Mouse (Mus musculus) forebrain, embryonic 11.5 days (tissue): Measurements from ENCODE around the gene Pqlc3. TPM values are rescaled to one million over a fixed set of nuclear protein-coding genes. Genes with fewer than 3 reads are reported as not detected.

Experiments
- ATAC-seq: fragments of 200-750 bp; cut with Nextera tagmentation; replicated peaks from 2 replicates; pipeline ENCODE4 v1.8.0; 2017; ENCODE audit warnings: moderate TSS enrichment; ENCODE audit not compliant: low FRiP score
- DNase-seq: peaks from one replicate; pipeline ENCODE4 v3.0.0-alpha.2; 2017; ENCODE audit warnings: low spot score
- H3K27ac ChIP-seq: fragments of 300-500 bp; sonication (generic); 2 replicates; pipeline ENCODE4 v1.5.1; 2014; ENCODE audit warnings: low read depth, low read length
- H3K27me3 ChIP-seq: fragments of 300-500 bp; sonication (generic); 2 replicates; pipeline ENCODE4 v1.6.1; 2014; ENCODE audit warnings: mild to moderate bottlenecking, low read length, mixed read lengths; ENCODE audit not compliant: control insufficient read depth, insufficient read depth
- H3K36me3 ChIP-seq: fragments of 300-500 bp; sonication (generic); 2 replicates; pipeline ENCODE4 v1.6.1; 2014; ENCODE audit warnings: mild to moderate bottlenecking, low read length, moderate library complexity, mixed read lengths; ENCODE audit not compliant: control insufficient read depth, insufficient read depth
- H3K4me1 ChIP-seq: fragments of 300-500 bp; sonication (generic); replicated peaks from 2 replicates; pipeline ENCODE4 v1.6.1; 2014; ENCODE audit warnings: low read length, mixed read lengths; ENCODE audit not compliant: control insufficient read depth, insufficient read depth
- H3K4me2 ChIP-seq: fragments of 300-500 bp; sonication (generic); 2 replicates; pipeline ENCODE4 v1.6.1; 2014; ENCODE audit warnings: low read depth, mild to moderate bottlenecking, low read length, moderate library complexity, mixed read lengths; ENCODE audit not compliant: severe bottlenecking
- H3K4me3 ChIP-seq: fragments of 300-500 bp; sonication (generic); 2 replicates; pipeline ENCODE4 v1.5.1; 2014; ENCODE audit warnings: low read depth, low read length
- H3K9ac ChIP-seq: fragments of 300-500 bp; sonication (generic); 2 replicates; pipeline ENCODE4 v1.6.1; 2014; ENCODE audit warnings: low read length
- H3K9me3 ChIP-seq: fragments of 300-500 bp; sonication (generic); 2 replicates; pipeline ENCODE4 v1.6.1; 2016; ENCODE audit warnings: low read length, mixed read lengths; ENCODE audit not compliant: control insufficient read depth
- WGBS: fragments of 180-500 bp; shearing (Covaris S2); extraction: QIAGEN DNeasy Blood & Tissue Kit; methylation state at CpG from one replicate; pipeline ENCODE4 v1.1.7; 2014; 5-methylcytosine and 5-hydroxymethylcytosine counted together
- polyA plus RNA-seq: library from polyadenylated mRNA; unstranded; fragments of >200 nt; fragmentation: Nextera tagmentation; extraction: Ambion mirVana; gene quantifications from 2 replicates; pipeline ENCODE4 v1.2.1, GENCODE M21; 2014

Gene Pqlc3
- polyA plus RNA-seq, 1 experiment from 2014 or later, result 3.5 TPM

- Histone ChIP-seq H3K9ac (no peak overlapping the region), H3K4me3 (no peak overlapping the region), H3K4me1 (no peaks in the 10 kb centered on the region), H3K9me3 (no peaks in the 10 kb centered on the region), H3K4me2 (no peak overlapping the region), H3K36me3 (no peaks in the 10 kb centered on the region), H3K27me3 (peaks cover 9% of the 10 kb centered on the region), H3K27ac (no peak overlapping the region)
- WGBS, result 86% methylated on average over 5 of the region's 5 CpGs
- DNase-seq (no peak), ATAC-seq (no peak)
These were observed 3.9 kb downstream of the Pqlc3 start for GRCm38 (mm10) chr12:16996281-16996680.

- H3K36me3 ChIP-seq, result no peaks in the 10 kb centered on the region
- H3K27me3 ChIP-seq, result peaks cover 4% of the 10 kb centered on the region
- DNase-seq, result no peak
- H3K4me3 ChIP-seq, result no peak overlapping the region
- no peak overlapping the region for H3K27ac ChIP-seq
- no peaks in the 10 kb centered on the region for H3K9me3 ChIP-seq
- H3K9ac ChIP-seq, result no peak overlapping the region
- H3K4me1 ChIP-seq, result no peaks in the 10 kb centered on the region
- WGBS, result 87% methylated on average over 2 of the region's 2 CpGs
- H3K4me2 ChIP-seq, result no peak overlapping the region
- ATAC-seq, result no peak
These were observed 5.9 kb downstream of the Pqlc3 start for GRCm38 (mm10) chr12:16994291-16994690.

DNA sequence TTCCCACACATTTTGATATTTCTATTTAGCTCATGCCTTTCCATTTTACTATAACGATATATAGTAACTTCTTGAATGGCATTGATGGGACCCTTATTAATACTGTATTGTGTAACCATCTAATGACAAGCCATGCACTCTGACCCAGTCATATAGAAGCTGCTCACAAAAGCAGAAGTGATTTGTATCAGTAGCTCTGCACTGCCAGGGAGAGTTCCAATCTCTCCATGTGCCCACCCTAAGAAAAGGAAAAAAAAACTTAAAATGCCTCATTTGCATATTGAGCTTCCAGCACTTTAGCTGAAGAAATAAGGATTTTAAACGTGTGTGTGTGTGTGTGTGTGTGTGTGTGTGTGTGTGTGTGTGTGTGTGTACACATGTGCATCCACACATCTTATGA, 7.9 kb downstream of the Pqlc3 start:
- Histone ChIP-seq H3K9me3 (no peaks in the 10 kb centered on the region), H3K27me3 (no peaks in the 10 kb centered on the region), H3K36me3 (no peaks in the 10 kb centered on the region), H3K4me1 (no peaks in the 10 kb centered on the region), H3K9ac (no peak overlapping the region), H3K4me2 (no peak overlapping the region), H3K27ac (no peak overlapping the region), H3K4me3 (no peak overlapping the region)
- WGBS, result 91% methylated on average over 2 of the region's 2 CpGs
- ATAC-seq (no peak), DNase-seq (no peak)

- no peaks in the 10 kb centered on the region for H3K4me1 ChIP-seq
- H3K4me3 ChIP-seq, result no peak overlapping the region
- H3K27ac ChIP-seq, result no peak overlapping the region
- ATAC-seq (no peak), DNase-seq (no peak)
- H3K36me3 ChIP-seq, result no peaks in the 10 kb centered on the region
- no peaks in the 10 kb centered on the region for H3K9me3 ChIP-seq
- WGBS, result 63% methylated on average over 2 of the region's 2 CpGs
- H3K9ac ChIP-seq, result no peak overlapping the region
- H3K4me2 ChIP-seq, result no peak overlapping the region
- no peaks in the 10 kb centered on the region for H3K27me3 ChIP-seq
These were observed 8.8 kb downstream of the Pqlc3 start for GRCm38 (mm10) chr12:16991376-16991775.

GRCm38 (mm10) chr12:16985778-16986177, 14.4 kb downstream of the Pqlc3 start:
- H3K4me1 ChIP-seq, result no peaks in the 10 kb centered on the region
- WGBS, result 83% methylated on average over 1 of the region's 1 CpGs
- DNase-seq, result no peak
- H3K27ac ChIP-seq, result no peak overlapping the region
- H3K9me3 ChIP-seq, result no peaks in the 10 kb centered on the region
- H3K4me3 ChIP-seq, result no peak overlapping the region
- H3K9ac ChIP-seq, result no peak overlapping the region
- H3K27me3 ChIP-seq, result no peaks in the 10 kb centered on the region
- no peak for ATAC-seq
- H3K4me2 ChIP-seq, result no peak overlapping the region
- H3K36me3 ChIP-seq, result no peaks in the 10 kb centered on the region

- H3K36me3 ChIP-seq, result peaks cover 2% of the 10 kb centered on the region; the same call in 1 of the 2 replicates
- no peak overlapping the region for H3K9ac ChIP-seq
- ATAC-seq, result no peak
- no peaks in the 10 kb centered on the region for H3K27me3 ChIP-seq
- H3K4me3 ChIP-seq, result no peak overlapping the region
- H3K4me1 ChIP-seq, result no peaks in the 10 kb centered on the region
- DNase-seq, result no peak
- H3K4me2 ChIP-seq, result no peak overlapping the region
- no peaks in the 10 kb centered on the region for H3K9me3 ChIP-seq
- no peak overlapping the region for H3K27ac ChIP-seq
These were observed 23.1 kb downstream of the Pqlc3 start for GRCm38 (mm10) chr12:16977120-16977519.

DNA sequence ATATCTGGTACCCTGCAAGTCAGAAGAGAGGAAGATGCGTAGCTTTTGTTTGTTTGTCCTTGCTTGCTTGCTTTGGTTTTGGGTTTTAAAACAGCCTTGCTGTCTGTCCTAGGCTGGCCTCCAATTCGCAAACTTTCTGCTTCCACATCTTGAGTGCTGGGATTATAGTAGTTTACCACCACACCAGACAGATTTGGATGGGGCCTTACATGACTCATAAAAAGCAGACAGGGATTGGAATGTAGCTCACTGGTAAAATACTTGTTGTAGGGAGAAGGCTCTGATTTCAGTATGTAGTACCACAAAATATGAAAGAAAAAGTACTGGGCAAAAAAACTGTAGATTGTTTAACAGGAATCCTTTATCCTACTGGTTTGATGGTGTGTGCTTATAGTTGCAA, 33.4 kb downstream of the Pqlc3 start:
- no peak overlapping the region for H3K4me3 ChIP-seq
- H3K9me3 ChIP-seq, result no peaks in the 10 kb centered on the region
- WGBS, result 96% methylated on average over 2 of the region's 2 CpGs
- ATAC-seq, result no peak
- no peak overlapping the region for H3K9ac ChIP-seq
- no peak overlapping the region for H3K4me2 ChIP-seq
- DNase-seq, result no peak
- no peaks in the 10 kb centered on the region; the same call in 1 of the 2 replicates for H3K36me3 ChIP-seq
- H3K27me3 ChIP-seq, result no peaks in the 10 kb centered on the region
- H3K27ac ChIP-seq, result no peak overlapping the region
- no peaks in the 10 kb centered on the region for H3K4me1 ChIP-seq

DNA sequence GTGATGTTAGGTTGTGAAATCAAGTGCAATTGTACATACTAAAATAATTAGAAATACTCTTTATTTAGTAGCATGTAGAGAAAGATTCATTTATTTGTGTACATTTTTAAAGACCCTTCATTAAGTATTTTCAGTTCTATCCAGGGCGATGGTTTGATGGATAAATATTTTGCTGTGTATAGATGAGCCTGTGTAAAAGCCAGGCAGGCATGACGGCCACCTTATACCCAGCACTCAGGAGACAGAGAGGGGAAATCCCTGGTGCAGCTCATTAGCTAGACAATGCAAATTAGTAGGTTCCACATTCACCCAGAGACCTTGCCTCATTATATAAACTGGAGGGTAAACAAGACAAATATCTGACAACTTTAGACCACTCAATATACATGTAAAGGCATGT, 36.9 kb downstream of the Pqlc3 start:
- Histone ChIP-seq H3K9ac (no peak overlapping the region), H3K27me3 (no peaks in the 10 kb centered on the region), H3K36me3 (peaks cover 9% of the 10 kb centered on the region; the same call in 1 of the 2 replicates), H3K4me2 (no peak overlapping the region), H3K27ac (no peak overlapping the region), H3K4me1 (no peaks in the 10 kb centered on the region), H3K4me3 (no peak overlapping the region), H3K9me3 (no peaks in the 10 kb centered on the region)
- ATAC-seq (no peak), DNase-seq (no peak)
- 66% methylated on average over 2 of the region's 2 CpGs for WGBS

DNA sequence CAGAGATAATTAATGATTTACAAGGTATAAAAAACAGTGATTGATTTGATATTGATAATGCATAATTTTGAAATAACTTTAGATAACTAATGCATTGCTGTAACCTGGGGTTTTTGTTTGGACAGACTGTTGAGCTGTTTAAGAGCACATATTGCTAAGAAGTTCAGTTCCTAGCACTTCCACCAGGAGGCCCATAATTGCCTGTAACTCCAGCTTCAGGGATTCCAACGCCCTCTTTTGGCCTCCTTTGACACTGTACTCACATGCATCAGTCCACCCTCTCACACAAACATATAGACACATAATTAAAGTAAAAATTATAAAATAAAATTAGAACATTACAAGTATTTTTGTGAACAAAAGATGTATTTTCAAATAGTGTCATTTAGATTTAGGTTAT, 41.4 kb downstream of the Pqlc3 start:
- ATAC-seq (no peak), DNase-seq (no peak)
- Histone ChIP-seq H3K9ac (no peak overlapping the region), H3K27ac (no peak overlapping the region), H3K9me3 (no peaks in the 10 kb centered on the region), H3K4me3 (no peak overlapping the region), H3K4me1 (no peaks in the 10 kb centered on the region), H3K36me3 (peaks cover 10% of the 10 kb centered on the region; the same call in 1 of the 2 replicates), H3K27me3 (no peaks in the 10 kb centered on the region), H3K4me2 (no peak overlapping the region)
- 75% methylated on average over 1 of the region's 1 CpGs for whole genome bisulfite sequencing
